Mouse (Mus musculus) ES-E14 (cell line): ENCODE measurements around the gene Six4. TPM values are rescaled to one million over a fixed set of nuclear protein-coding genes. Genes with fewer than 3 reads are reported as not detected.

Source experiments
- DNase-seq: peaks from one replicate; pipeline ENCODE4 v3.0.0-alpha.2; 2013; ENCODE audit warnings: low read depth, low spot score
- H3K27ac ChIP-seq: 2 replicates; pipeline ENCODE4 v1.5.1; 2012; ENCODE audit warnings: low read depth, mild to moderate bottlenecking, low read length, moderate library complexity, mixed read lengths; ENCODE audit not compliant: poor library complexity, insufficient read depth, severe bottlenecking
- H3K36me3 ChIP-seq: 2 replicates; pipeline ENCODE4 v1.6.1; 2012; ENCODE audit warnings: mild to moderate bottlenecking, low read length, moderate library complexity, mixed read lengths; ENCODE audit not compliant: control insufficient read depth, poor library complexity, insufficient read depth, severe bottlenecking
- H3K4me1 ChIP-seq, 2 experiments: fragments of 150-350 bp in 1 of 2; sonication (generic) in 1 of 2; 2 replicates each; pipeline ENCODE4 v1.6.1; 2012; ENCODE audit warnings: low read length in 2 of 2, mild to moderate bottlenecking in 1 of 2, mixed read lengths in 1 of 2; ENCODE audit not compliant: control insufficient read depth in 2 of 2, insufficient read depth in 2 of 2, poor library complexity in 1 of 2
- H3K4me3 ChIP-seq, 2 experiments: fragments of 150-350 bp in 1 of 2; sonication (generic) in 1 of 2; 2 replicates each; pipeline ENCODE4 v1.5.1; 2012; ENCODE audit warnings: low read length in 2 of 2, low read depth in 1 of 2, mild to moderate bottlenecking in 1 of 2, mixed read lengths in 1 of 2; ENCODE audit not compliant: insufficient read depth in 1 of 2, poor library complexity in 1 of 2, severe bottlenecking in 1 of 2
- H3K9ac ChIP-seq: 2 replicates; pipeline ENCODE4 v1.6.1; 2012; ENCODE audit warnings: low read depth, mild to moderate bottlenecking, low read length, mixed read lengths; ENCODE audit not compliant: poor library complexity, insufficient read depth, severe bottlenecking
- H3K9me3 ChIP-seq: fragments of 150-350 bp; sonication (generic); 2 replicates; pipeline ENCODE4 v1.6.1; 2012; ENCODE audit warnings: low read depth, mild to moderate bottlenecking, low read length; ENCODE audit not compliant: control insufficient read depth, insufficient read depth
- CHD2 ChIP-seq: IDR thresholded peaks from 2 replicates; pipeline ENCODE4 v1.6.1; 2014; ENCODE audit warnings: mild to moderate bottlenecking, low read depth, low read length, inconsistent platforms
- HCFC1 ChIP-seq: IDR thresholded peaks from 2 replicates; pipeline ENCODE4 v1.6.1; 2012; ENCODE audit warnings: low read length, inconsistent platforms, borderline replicate concordance; ENCODE audit not compliant: insufficient read depth
- MAFK ChIP-seq: IDR thresholded peaks from 2 replicates; pipeline ENCODE4 v1.6.1; 2014; ENCODE audit warnings: mild to moderate bottlenecking, low read depth, low read length, inconsistent platforms; ENCODE audit not compliant: insufficient read depth
- ZC3H11A ChIP-seq: IDR thresholded peaks from 2 replicates; pipeline ENCODE4 v1.6.1; 2012; ENCODE audit warnings: low read depth, mild to moderate bottlenecking, inconsistent platforms, low read length, borderline replicate concordance
- ZNF384 ChIP-seq: IDR thresholded peaks from 2 replicates; pipeline ENCODE4 v1.6.1; 2012; ENCODE audit warnings: low read depth, low read length, inconsistent platforms
- in situ Hi-C, 2 experiments: fragments of 600-800 bp; cut with MboI; formaldehyde crosslinking; loops; one replicate each; pipeline ENCODE4 v1.15.1; 2025; ENCODE audit warnings: low sequenced_read_pairs in 2 of 2, inconsistent platforms in 1 of 2; ENCODE audit not compliant: unreplicated experiment in 2 of 2
- total RNA-seq: library from RNA; depleted of rRNA; stranded (reverse); fragments of 300-350 nt; gene quantifications from 2 replicates; pipeline ENCODE4 v1.2.3, GENCODE M21; 2012

The Six4 gene
- total RNA-seq, 1 experiment: 13.6 TPM

GRCm38 (mm10) chr12:73090672-73091335, 22.5 kb downstream of the Six4 start:
- Histone ChIP-seq H3K9me3 (no peaks in the 10 kb centered on the region), H3K4me3 (no peak overlapping the region), H3K27ac (peak overlapping the region; percentile 29; the same call in 1 of the 2 replicates), H3K9ac (no peak overlapping the region), H3K36me3 (no peaks in the 10 kb centered on the region), H3K4me1 (peaks cover 25 to 27% of the 10 kb centered on the region in 2 experiments)
- in situ Hi-C loops: no loop called here
- TF ChIP-seq ZC3H11A (no peak), MAFK (no peak), ZNF384 (no peak), HCFC1 (no peak), CHD2 (no peak)
- no peak for DNase-seq

GRCm38 (mm10) chr12:73088911-73089310, 24.3 kb downstream of the Six4 start:
- H3K4me1 ChIP-seq: peaks cover 25 to 36% of the 10 kb centered on the region in 2 experiments
- no peaks in the 10 kb centered on the region for H3K9me3 ChIP-seq
- no peak overlapping the region; the same call in 1 of the 2 replicates for H3K9ac ChIP-seq
- peak overlapping the region; percentile 97 for H3K27ac ChIP-seq
- H3K4me3 ChIP-seq: no peak overlapping the region
- no peaks in the 10 kb centered on the region for H3K36me3 ChIP-seq
- in situ Hi-C loops: no loop called here
- peak; percentile 79 for DNase-seq
- TF ChIP-seq MAFK (peak; percentile 98), ZC3H11A (no peak)

GRCm38 (mm10) chr12:73088500-73088899, 24.8 kb downstream of the Six4 start:
- TF ChIP-seq CHD2 (no peak), HCFC1 (no peak), ZNF384 (no peak), ZC3H11A (no peak), MAFK (no peak)
- in situ Hi-C loops: no loop called here
- no peak for DNase-seq
- no peaks in the 10 kb centered on the region for H3K9me3 ChIP-seq
- H3K27ac ChIP-seq: peak overlapping the region; percentile 97
- no peaks in the 10 kb centered on the region for H3K36me3 ChIP-seq
- no peak overlapping the region for H3K4me3 ChIP-seq
- peak overlapping the region; percentile 47 for H3K9ac ChIP-seq
- peaks cover 25 to 36% of the 10 kb centered on the region in 2 experiments for H3K4me1 ChIP-seq

- H3K9ac ChIP-seq: peak overlapping the region; percentile 53; the same call in 1 of the 2 replicates
- H3K36me3 ChIP-seq: no peaks in the 10 kb centered on the region
Observed at GRCm38 (mm10) chr12:73087086-73087485, 26.2 kb downstream of the Six4 start.

More at GRCm38 (mm10) chr12:73087086-73087485, 26.2 kb downstream of the Six4 start:
- DNase-seq: no peak
- Histone ChIP-seq H3K27ac (peak overlapping the region; percentile 97), H3K9me3 (no peaks in the 10 kb centered on the region), H3K4me3 (peak overlapping the region in 1 of 2 experiments; percentile 20; a peak in 2 of 4 replicates), H3K4me1 (peaks cover 27 to 36% of the 10 kb centered on the region in 2 experiments)
- in situ Hi-C loops: no loop called here
- TF ChIP-seq ZC3H11A: no peak
- TF ChIP-seq MAFK: no peak
- TF ChIP-seq HCFC1: no peak
- TF ChIP-seq CHD2: no peak
- TF ChIP-seq ZNF384: no peak
